Mouse (Mus musculus) cerebral cortex, adult 2 months (tissue): ENCODE data around the gene Spocd1.

Source experiments
- WGBS: fragments of 180-500 bp; shearing (Covaris S2); methylation state at CpG from one replicate; pipeline ENCODE4 v1.1.7; 2018; 5-methylcytosine and 5-hydroxymethylcytosine counted together

The Spocd1 gene

GRCm38 (mm10) chr4:129918464-129918863, 10.6 kb upstream of the Spocd1 start:
- WGBS, result 90% methylated on average over 5 of the region's 5 CpGs

GRCm38 (mm10) chr4:129918901-129919300, 10.1 kb upstream of the Spocd1 start:
- WGBS, result 88% methylated on average over 3 of the region's 3 CpGs

- WGBS, result 96% methylated on average over 15 of the region's 15 CpGs
Measured at GRCm38 (mm10) chr4:129920542-129921313, 8.3 kb upstream of the Spocd1 start.

GRCm38 (mm10) chr4:129921314-129921587, 7.8 kb upstream of the Spocd1 start:
- WGBS, result 82% methylated on average over 3 of the region's 3 CpGs

GRCm38 (mm10) chr4:129924143-129924542, 4.9 kb upstream of the Spocd1 start:
- 95% methylated on average over 8 of the region's 8 CpGs for WGBS

GRCm38 (mm10) chr4:129924694-129925093, 4.4 kb upstream of the Spocd1 start:
- 59% methylated on average over 6 of the region's 6 CpGs for WGBS

- 61% methylated on average over 8 of the region's 8 CpGs for WGBS
Measured at GRCm38 (mm10) chr4:129926544-129926943, 2.5 kb upstream of the Spocd1 start.

- 76% methylated on average over 3 of the region's 3 CpGs for WGBS
Measured at GRCm38 (mm10) chr4:129927091-129927490, 2.0 kb upstream of the Spocd1 start.

- WGBS, result 5% methylated on average over 19 of the region's 19 CpGs
Measured at GRCm38 (mm10) chr4:129928124-129928751, 811 bp upstream of the Spocd1 start.

- 45% methylated on average over 14 of the region's 14 CpGs for WGBS
Measured at GRCm38 (mm10) chr4:129933696-129934095, 4.6 kb downstream of the Spocd1 start.

GRCm38 (mm10) chr4:129934177-129934855, 5.3 kb downstream of the Spocd1 start:
- WGBS, result 41% methylated on average over 16 of the region's 16 CpGs

- WGBS, result 82% methylated on average over 6 of the region's 6 CpGs
Measured at GRCm38 (mm10) chr4:129951359-129951821, 22.3 kb downstream of the Spocd1 start.

- WGBS, result 85% methylated on average over 5 of the region's 5 CpGs
Measured at GRCm38 (mm10) chr4:129952241-129952810, 23.3 kb downstream of the Spocd1 start.

- 85% methylated on average over 2 of the region's 2 CpGs for WGBS
Measured at GRCm38 (mm10) chr4:129954527-129954926, 25.5 kb downstream of the Spocd1 start.

- 1% methylated on average over 37 of the region's 37 CpGs for WGBS
Measured at GRCm38 (mm10) chr4:129960180-129960944, 31.3 kb downstream of the Spocd1 start.

GRCm38 (mm10) chr4:129965294-129965693, 36.2 kb downstream of the Spocd1 start:
- WGBS, result 59% methylated on average over 11 of the region's 11 CpGs

GRCm38 (mm10) chr4:129966201-129966600, 37.2 kb downstream of the Spocd1 start:
- WGBS, result 18% methylated on average over 10 of the region's 10 CpGs

GRCm38 (mm10) chr4:129967024-129968014, 38.3 kb downstream of the Spocd1 start:
- WGBS, result 20% methylated on average over 13 of the region's 13 CpGs

GRCm38 (mm10) chr4:129970168-129970567, 41.1 kb downstream of the Spocd1 start:
- 58% methylated on average over 8 of the region's 8 CpGs for WGBS

- WGBS, result 52% methylated on average over 11 of the region's 11 CpGs
Measured at GRCm38 (mm10) chr4:129970861-129971260, 41.8 kb downstream of the Spocd1 start.
